Mouse (Mus musculus): ENCODE measurements around the gene Fbxl20. TPM values are rescaled to one million over a fixed set of nuclear protein-coding genes. Genes with fewer than 3 reads are reported as not detected.
A peak's percentile ranks its signal among the peaks of the same experiment; 100 is the strongest.

Fbxl20 gene
- polyA plus RNA-seq, 1 experiment from 2014 or later = 6.7 TPM

DNA sequence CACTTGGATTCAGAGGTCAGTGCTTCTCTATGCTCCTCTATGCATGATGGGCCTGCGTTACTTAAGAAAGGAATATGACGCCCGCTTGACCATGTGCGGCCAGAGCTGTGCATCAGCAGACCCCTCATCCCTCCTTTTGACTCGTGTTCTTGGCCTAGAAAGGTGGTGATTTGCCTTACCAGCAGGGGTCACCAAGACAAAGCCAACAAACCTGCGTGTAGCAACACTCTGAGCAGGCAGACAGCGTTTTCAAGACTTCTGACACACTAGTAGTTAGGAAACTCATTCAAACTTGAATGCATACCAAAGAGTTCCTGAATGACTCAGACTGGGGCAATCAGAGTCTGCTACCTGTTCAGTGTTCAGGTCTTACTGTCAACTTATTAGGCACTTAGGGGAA lies 63.6 kb downstream of the Fbxl20 start:
- Histone ChIP-seq H3K27me3 (no peaks in the 10 kb centered on the region), H3K36me3 (peaks cover 19% of the 10 kb centered on the region), H3K4me3 (replicated peaks) (no peak overlapping the region), H3K4me1 (replicated peaks) (peaks cover 5% of the 10 kb centered on the region; the same call in 1 of the 2 replicates), H3K27ac (no peak overlapping the region), H3K9ac (no peak overlapping the region), H3K4me2 (no peak overlapping the region), H3K9me3 (replicated peaks) (no peaks in the 10 kb centered on the region)
- ATAC-seq (ENCODE audit: low read depth) = no peak
- DNase-seq = no peak
- WGBS (ENCODE audit: insufficient replicate concordance) = 74% methylated on average over 7 of the region's 7 CpGs

DNA sequence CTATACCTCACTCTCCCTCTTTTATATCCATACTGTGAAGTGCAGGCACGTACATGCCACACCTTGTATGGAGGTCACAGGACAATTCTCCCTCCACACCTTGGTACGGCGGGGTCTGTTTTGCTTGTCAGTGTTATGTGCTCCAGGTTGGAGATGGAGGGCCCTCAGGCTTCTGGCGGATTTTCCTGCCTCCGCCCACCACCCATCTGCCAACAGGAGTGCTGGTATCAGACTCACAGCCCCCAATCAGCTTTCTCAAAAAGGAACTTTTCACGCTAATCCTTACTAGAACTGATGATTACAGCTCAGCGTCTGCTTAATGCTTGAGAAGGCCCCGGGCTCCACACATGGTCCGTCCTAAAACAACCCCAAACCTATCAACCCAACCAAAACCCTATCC lies 64.1 kb downstream of the Fbxl20 start:
- Histone ChIP-seq H3K4me3 (replicated peaks) (no peak overlapping the region), H3K27me3 (no peaks in the 10 kb centered on the region), H3K4me1 (replicated peaks) (peaks cover 5% of the 10 kb centered on the region; the same call in 1 of the 2 replicates), H3K27ac (no peak overlapping the region), H3K9ac (no peak overlapping the region), H3K4me2 (no peak overlapping the region), H3K9me3 (replicated peaks) (no peaks in the 10 kb centered on the region), H3K36me3 (peaks cover 15% of the 10 kb centered on the region)
- 84% methylated on average over 9 of the region's 9 CpGs for WGBS (ENCODE audit: insufficient replicate concordance)
- ATAC-seq (ENCODE audit: low read depth) (no peak), DNase-seq (no peak)

DNA sequence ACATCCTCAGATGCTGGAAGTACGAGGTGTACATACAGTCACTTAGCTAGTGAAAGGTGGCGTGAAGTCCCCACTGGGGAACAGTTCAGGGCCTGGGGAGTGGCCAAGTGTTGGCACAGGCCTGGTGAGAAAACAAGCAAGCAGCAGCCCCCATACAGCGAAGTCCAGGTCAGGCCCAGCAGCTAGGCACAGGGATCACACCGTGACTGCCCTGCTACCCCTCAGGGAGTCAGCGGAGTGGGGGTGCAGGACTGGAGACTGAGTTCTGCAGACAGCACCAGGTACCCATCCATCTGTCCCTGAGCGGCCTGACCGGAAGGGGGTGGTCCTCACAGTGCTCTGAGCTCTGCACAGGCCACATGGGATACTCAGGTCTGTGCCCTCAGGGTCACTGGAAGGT lies 67.5 kb downstream of the Fbxl20 start:
- Histone ChIP-seq H3K4me2 (no peak overlapping the region), H3K9me3 (replicated peaks) (no peaks in the 10 kb centered on the region), H3K4me3 (replicated peaks) (no peak overlapping the region), H3K27ac (no peak overlapping the region), H3K36me3 (no peaks in the 10 kb centered on the region), H3K9ac (no peak overlapping the region), H3K4me1 (replicated peaks) (no peaks in the 10 kb centered on the region), H3K27me3 (no peaks in the 10 kb centered on the region)
- no peak for DNase-seq
- WGBS (ENCODE audit: insufficient replicate concordance) = 76% methylated on average over 7 of the region's 7 CpGs
- no peak for ATAC-seq (ENCODE audit: low read depth)

DNA sequence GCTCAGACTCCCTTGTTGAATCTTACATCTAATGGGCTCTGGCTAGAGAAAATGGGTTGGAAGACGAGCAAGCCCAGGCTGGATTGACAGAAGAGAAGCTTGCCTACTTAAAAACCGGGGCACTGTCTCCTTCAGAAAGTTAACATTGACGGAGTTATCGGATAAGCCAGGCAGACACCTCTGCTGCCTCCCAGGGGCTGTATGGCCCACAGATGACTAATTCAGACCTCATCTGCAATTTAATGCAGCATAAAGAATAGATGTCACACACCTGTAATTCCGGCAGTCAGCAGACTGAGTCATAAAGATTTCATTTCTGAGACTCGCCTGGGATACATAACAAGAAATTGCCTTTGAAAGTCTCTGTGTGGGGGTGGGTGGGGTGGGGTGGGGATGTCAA lies 69.8 kb downstream of the Fbxl20 start:
- no peak overlapping the region for H3K27ac ChIP-seq
- no peak overlapping the region for H3K9ac ChIP-seq
- WGBS (ENCODE audit: insufficient replicate concordance) = 72% methylated on average over 6 of the region's 6 CpGs
- H3K4me1 ChIP-seq (replicated peaks) = no peaks in the 10 kb centered on the region
- no peak overlapping the region for H3K4me3 ChIP-seq (replicated peaks)
- ATAC-seq (ENCODE audit: low read depth) (no peak), DNase-seq (no peak)
- no peaks in the 10 kb centered on the region for H3K27me3 ChIP-seq
- H3K9me3 ChIP-seq (replicated peaks) = no peaks in the 10 kb centered on the region
- no peaks in the 10 kb centered on the region for H3K36me3 ChIP-seq
- H3K4me2 ChIP-seq = no peak overlapping the region

DNA sequence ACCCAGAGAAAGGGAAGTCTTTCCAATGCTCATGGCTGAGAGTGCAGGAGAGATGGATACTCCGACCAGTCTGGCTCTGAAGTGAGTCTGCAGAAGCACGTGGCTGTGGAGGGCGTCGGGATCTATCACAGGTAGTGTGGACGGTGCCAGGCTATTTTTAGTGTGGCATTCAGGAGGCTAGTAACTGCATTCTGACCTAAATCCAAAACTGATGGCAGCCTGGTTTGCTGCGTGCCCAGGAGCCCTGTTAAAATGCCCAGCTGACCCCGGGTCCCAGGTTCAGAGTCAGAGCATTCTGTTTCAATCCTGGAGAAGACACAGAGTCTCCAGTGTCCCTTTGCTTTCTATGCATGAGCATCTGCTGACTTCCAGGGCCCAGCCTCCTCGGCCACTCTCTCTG lies 73.1 kb downstream of the Fbxl20 start:
- Histone ChIP-seq H3K27ac (no peak overlapping the region), H3K4me3 (replicated peaks) (no peak overlapping the region), H3K9ac (no peak overlapping the region), H3K27me3 (no peaks in the 10 kb centered on the region), H3K4me1 (replicated peaks) (peaks cover 4% of the 10 kb centered on the region; the same call in 1 of the 2 replicates), H3K4me2 (no peak overlapping the region), H3K9me3 (replicated peaks) (no peaks in the 10 kb centered on the region), H3K36me3 (no peaks in the 10 kb centered on the region)
- ATAC-seq (ENCODE audit: low read depth) (no peak), DNase-seq (no peak)
- 67% methylated on average over 8 of the region's 8 CpGs for WGBS (ENCODE audit: insufficient replicate concordance)

DNA sequence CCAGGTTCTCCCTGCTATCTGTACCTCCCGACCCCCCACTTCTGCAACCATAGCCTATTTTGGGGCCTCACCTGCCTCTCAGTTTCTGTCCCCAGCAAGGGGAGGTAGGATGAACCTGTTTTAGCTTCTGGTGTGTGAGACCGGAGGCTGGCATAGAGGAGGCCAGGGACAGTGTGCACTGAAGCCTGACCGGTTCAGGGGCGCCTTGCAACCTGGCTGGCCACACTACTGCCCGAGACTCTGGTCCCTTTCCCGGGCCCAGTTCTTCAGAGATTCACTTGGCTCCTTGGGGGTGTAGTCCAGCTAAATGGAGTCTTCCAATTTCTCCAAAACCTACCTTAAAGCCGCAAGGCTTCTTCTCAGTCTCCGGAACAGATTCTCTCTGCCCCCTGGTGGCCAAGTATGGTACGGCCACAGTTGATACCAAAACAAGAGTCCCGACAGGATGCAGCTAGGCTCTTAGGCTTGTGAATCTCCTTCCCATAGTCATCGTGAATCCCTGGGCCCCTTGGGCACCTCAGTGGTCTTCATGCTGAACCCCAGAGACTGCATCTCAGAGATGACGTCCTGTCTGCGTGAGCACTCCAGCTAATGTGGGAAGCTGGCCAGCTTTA lies 74.9 kb downstream of the Fbxl20 start:
- Histone ChIP-seq H3K27me3 (no peaks in the 10 kb centered on the region), H3K9ac (no peak overlapping the region), H3K4me3 (replicated peaks) (no peak overlapping the region), H3K4me1 (replicated peaks) (peaks cover 4% of the 10 kb centered on the region; the same call in 1 of the 2 replicates), H3K4me2 (no peak overlapping the region), H3K36me3 (no peaks in the 10 kb centered on the region), H3K9me3 (replicated peaks) (no peaks in the 10 kb centered on the region), H3K27ac (no peak overlapping the region)
- 19% methylated on average over 13 of the region's 13 CpGs for WGBS (ENCODE audit: insufficient replicate concordance)
- DNase-seq = peak; percentile 57
- no peak for ATAC-seq (ENCODE audit: low read depth)

DNA sequence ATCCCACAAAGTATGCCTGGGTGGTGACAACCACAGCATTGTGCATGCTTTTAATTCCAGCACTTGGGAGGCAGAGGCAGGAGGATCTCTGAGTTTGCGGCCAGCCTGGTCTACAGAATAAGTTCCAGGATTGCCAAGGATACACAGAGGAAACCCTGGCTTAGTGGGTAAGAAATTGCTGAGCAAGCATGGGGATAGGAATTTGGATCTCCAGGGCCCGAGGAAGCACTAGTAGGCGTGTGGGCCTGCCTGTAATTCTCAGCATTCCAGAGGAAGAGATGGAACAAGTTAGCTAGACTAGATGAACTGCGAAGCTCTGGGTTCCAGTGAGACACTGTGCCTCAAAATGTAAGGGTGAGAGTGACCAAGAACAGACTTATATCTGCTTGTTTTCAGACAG lies 76.8 kb downstream of the Fbxl20 start:
- Histone ChIP-seq H3K4me1 (replicated peaks) (peaks cover 4% of the 10 kb centered on the region; the same call in 1 of the 2 replicates), H3K4me3 (replicated peaks) (no peak overlapping the region), H3K9ac (no peak overlapping the region), H3K27me3 (no peaks in the 10 kb centered on the region), H3K9me3 (replicated peaks) (no peaks in the 10 kb centered on the region), H3K36me3 (no peaks in the 10 kb centered on the region), H3K27ac (no peak overlapping the region), H3K4me2 (no peak overlapping the region)
- WGBS (ENCODE audit: insufficient replicate concordance) = 67% methylated on average over 4 of the region's 4 CpGs
- DNase-seq = no peak
- ATAC-seq (ENCODE audit: low read depth) = no peak

DNA sequence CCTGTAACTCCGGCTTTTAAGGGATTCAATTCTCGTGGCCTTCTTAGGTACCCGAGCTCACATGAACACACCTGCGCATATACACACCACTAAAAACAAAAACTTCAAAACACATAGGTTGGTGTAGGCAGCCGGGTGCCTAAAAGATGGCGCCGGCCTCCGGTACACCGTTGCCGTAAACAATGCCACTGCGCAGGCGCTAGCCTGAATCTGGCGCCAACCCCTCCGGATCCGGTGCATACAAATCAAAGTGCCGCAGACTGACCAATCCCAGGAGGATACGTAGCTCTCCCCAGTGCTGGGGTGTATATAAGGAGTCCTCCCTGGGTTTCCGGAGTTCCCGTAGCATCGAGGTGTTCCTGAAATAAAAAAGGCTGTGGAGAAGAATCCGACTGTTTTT lies 82.9 kb downstream of the Fbxl20 start:
- ATAC-seq (ENCODE audit: low read depth) = no peak

DNA sequence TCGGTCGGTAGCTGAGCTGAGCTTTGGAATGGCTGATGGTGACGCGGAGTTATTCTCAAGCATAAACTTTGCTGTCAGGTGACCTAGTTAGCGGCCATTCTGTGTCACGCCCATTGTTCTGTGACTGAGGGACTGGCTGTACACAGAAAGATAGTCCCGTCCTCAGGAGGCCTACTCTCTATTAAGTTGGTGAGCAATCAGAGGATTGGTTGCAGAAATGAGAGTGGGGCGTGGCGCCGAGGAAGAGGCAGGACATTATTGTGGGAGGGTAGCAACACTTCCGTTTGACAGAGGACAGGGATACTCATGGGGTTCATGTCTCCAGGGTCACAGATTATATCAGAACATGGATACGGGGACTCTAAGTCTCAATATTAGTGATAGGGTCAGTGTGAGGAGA lies 84.0 kb downstream of the Fbxl20 start:
- Histone ChIP-seq H3K4me2 (no peak overlapping the region), H3K9me3 (replicated peaks) (no peaks in the 10 kb centered on the region), H3K27ac (no peak overlapping the region), H3K36me3 (no peaks in the 10 kb centered on the region), H3K4me3 (replicated peaks) (no peak overlapping the region), H3K9ac (no peak overlapping the region), H3K27me3 (no peaks in the 10 kb centered on the region), H3K4me1 (replicated peaks) (no peaks in the 10 kb centered on the region)
- 82% methylated on average over 12 of the region's 12 CpGs for WGBS (ENCODE audit: insufficient replicate concordance)
- no peak for ATAC-seq (ENCODE audit: low read depth)
- no peak for DNase-seq

More for the DNA sequence above, 82.9 kb downstream of the Fbxl20 start:
- no peaks in the 10 kb centered on the region for H3K36me3 ChIP-seq
- peak; percentile 18 for DNase-seq
- 83% methylated on average over 21 of the region's 21 CpGs for WGBS (ENCODE audit: insufficient replicate concordance)
- no peaks in the 10 kb centered on the region for H3K27me3 ChIP-seq
- H3K4me2 ChIP-seq = no peak overlapping the region
- H3K27ac ChIP-seq = no peak overlapping the region
- H3K4me3 ChIP-seq (replicated peaks) = no peak overlapping the region
- no peaks in the 10 kb centered on the region for H3K9me3 ChIP-seq (replicated peaks)
- H3K9ac ChIP-seq = no peak overlapping the region
- H3K4me1 ChIP-seq (replicated peaks) = no peaks in the 10 kb centered on the region

DNA sequence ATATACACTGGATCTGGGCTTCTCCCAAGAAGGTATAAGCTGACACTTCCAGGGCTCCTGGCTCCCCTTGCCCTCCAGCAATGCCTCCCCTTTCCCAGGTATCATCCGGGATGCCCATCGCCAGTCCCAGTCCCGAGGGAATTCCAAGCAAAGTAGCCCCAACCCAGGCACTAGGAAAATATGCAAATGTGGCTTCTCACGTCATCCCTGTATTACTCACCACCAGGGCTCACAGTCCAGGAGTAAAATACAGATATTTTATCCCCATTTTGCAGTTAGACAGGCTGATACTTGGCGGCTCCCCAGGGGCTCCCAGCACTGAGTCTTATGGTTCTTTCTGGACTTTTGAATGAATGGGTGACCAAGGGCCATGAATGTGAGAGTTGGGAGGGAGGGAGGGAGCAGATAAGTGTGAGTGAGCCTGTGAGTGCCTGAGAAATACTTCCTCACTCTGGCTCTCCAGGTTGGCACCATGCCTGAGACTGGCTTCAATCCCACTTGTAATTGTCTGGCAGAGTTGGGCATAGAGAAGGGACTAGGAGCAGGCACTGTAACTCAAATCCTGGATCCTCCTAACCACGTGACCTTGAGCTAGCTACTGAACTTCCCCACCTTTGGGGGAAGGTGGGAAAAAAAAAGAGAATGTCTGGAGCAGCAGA lies 88.2 kb downstream of the Fbxl20 start:
- Histone ChIP-seq H3K4me2 (no peak overlapping the region), H3K27ac (no peak overlapping the region), H3K9me3 (replicated peaks) (no peaks in the 10 kb centered on the region), H3K27me3 (peaks cover 12% of the 10 kb centered on the region), H3K4me1 (replicated peaks) (no peaks in the 10 kb centered on the region), H3K4me3 (replicated peaks) (no peak overlapping the region), H3K36me3 (no peaks in the 10 kb centered on the region), H3K9ac (no peak overlapping the region)
- DNase-seq = no peak
- WGBS (ENCODE audit: insufficient replicate concordance) = 48% methylated on average over 6 of the region's 6 CpGs
- no peak for ATAC-seq (ENCODE audit: low read depth)

DNA sequence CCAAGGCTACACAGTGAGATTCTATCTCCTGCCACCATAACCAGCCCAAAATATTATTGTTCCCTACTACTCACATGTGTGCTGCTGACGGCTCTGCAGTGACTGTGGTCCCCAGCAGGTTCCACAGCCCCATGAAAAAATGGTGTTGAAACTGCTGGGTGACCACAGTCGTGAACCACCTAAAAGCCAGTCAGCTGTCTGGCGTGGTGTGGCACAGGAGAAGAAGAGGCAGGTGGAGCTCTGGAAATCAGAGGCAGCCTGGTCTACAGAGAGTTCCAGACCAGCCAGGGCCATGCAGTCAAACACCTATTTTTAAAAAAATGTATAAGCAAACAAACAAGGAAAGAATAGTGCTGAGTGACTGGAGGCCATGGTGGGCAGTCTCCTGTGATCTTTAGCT lies 88.8 kb downstream of the Fbxl20 start:
- Histone ChIP-seq H3K9ac (no peak overlapping the region), H3K27ac (no peak overlapping the region), H3K27me3 (peaks cover 18% of the 10 kb centered on the region), H3K9me3 (replicated peaks) (no peaks in the 10 kb centered on the region), H3K4me2 (no peak overlapping the region), H3K4me1 (replicated peaks) (no peaks in the 10 kb centered on the region), H3K4me3 (replicated peaks) (no peak overlapping the region), H3K36me3 (no peaks in the 10 kb centered on the region)
- 41% methylated on average over 3 of the region's 3 CpGs for WGBS (ENCODE audit: insufficient replicate concordance)
- no peak for ATAC-seq (ENCODE audit: low read depth)
- DNase-seq = no peak

DNA sequence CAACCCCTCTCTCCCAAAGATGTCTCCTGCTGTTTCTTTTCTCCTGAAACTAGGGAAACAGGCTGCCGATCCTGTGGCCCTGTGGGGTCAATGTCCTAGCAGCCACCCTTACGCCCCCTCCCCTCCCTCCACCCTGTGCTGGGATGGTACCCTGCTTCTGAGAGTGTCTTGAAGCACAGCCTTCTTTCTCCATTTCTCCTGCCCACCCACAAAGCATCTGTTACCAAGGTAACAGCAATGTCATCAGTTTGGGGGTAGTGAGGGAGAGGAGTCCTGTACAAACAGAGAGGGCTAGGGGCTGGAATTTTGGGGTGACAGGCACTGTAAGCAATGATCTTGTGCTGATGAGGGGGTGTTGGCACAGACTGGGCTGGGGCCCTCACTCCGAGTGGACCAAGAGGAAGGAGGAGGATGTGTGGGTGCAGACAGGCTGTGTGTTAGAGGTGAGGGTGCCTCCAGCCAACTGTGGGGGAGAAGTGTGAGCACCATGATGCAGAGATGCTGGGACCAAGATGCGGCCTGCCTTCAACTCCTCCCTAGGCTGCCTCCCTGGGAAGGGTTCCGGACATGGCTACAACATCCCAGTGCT lies 90.0 kb downstream of the Fbxl20 start:
- no peak overlapping the region for H3K27ac ChIP-seq
- H3K27me3 ChIP-seq = peaks cover 28% of the 10 kb centered on the region
- H3K4me2 ChIP-seq = no peak overlapping the region
- H3K9me3 ChIP-seq (replicated peaks) = no peaks in the 10 kb centered on the region
- no peaks in the 10 kb centered on the region for H3K4me1 ChIP-seq (replicated peaks)
- DNase-seq = no peak
- 57% methylated on average over 5 of the region's 5 CpGs for WGBS (ENCODE audit: insufficient replicate concordance)
- ATAC-seq (ENCODE audit: low read depth) = no peak
- H3K4me3 ChIP-seq (replicated peaks) = no peak overlapping the region
- H3K9ac ChIP-seq = no peak overlapping the region
- H3K36me3 ChIP-seq = no peaks in the 10 kb centered on the region
